Mouse (Mus musculus): ENCODE data around the gene Prps2. TPM values are rescaled to one million over a fixed set of nuclear protein-coding genes. Genes with fewer than 3 reads are reported as not detected.
A peak's percentile ranks its signal among the peaks of the same experiment; 100 is the strongest.
"Not testable (repeated sequence)": the region's sequence is repeated elsewhere in the genome, so short reads cannot be mapped to it uniquely, and the experiment has no call there.

The Prps2 gene
- total and polyA plus RNA-seq, 3 experiments = 43.9 to 74.3 (median 73.1) TPM

DNA sequence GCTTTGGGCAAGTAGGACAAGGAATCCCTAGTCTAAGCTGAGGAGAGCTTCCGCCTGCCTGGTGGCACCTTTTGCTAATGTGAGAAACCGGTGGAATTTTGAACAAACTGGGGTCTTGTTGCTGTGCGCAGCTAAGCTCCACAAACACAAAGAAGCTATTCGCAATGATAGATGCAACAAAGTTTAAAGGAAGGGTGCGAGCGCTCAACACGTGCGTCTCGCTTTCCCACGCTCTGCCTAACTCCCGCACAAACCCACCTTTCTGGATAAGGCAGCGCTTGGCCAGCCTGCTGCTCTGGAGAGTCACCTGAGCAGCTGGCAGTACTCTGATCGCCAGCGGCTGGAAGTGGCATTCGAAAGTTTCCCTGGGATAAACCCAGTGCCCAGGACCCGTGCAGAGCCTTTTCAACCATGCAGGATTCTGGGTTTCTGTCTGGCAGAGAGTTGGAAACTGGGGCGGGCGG lies 934 bp downstream of the Prps2 start:
- Histone ChIP-seq H3K36me3 (replicated peaks in 1 of 2; ENCODE audit: control insufficient read depth in 1 of 2, insufficient read depth in 1 of 2, low read length in 1 of 2) (peaks cover 0 to 5% of the 10 kb centered on the region in 2 experiments), H3K4me2 (ENCODE audit: insufficient read depth, low read depth, poor library complexity, severe bottlenecking) (peak overlapping the region; percentile 37), H3K9ac (ENCODE audit: insufficient read depth, low read depth) (peak overlapping the region; percentile 49), H3K27ac (ENCODE audit: insufficient read depth, low read depth) (no peak overlapping the region), H3K4me3 (replicated peaks in 1 of 3; ENCODE audit: low read depth in 2 of 3, low read length in 2 of 3, poor library complexity in 1 of 3) (peak overlapping the region; percentile 67 to 97 (median 68)), H3K79me2 (replicated peaks; ENCODE audit: control insufficient read depth, extremely low read depth, insufficient read depth, poor library complexity, severe bottlenecking) (peaks cover 13% of the 10 kb centered on the region), H3K4me1 (ENCODE audit: control insufficient read depth in 1 of 2, insufficient read depth in 2 of 2) (peaks cover 0 to 24% of the 10 kb centered on the region in 2 experiments; a peak in 2 of 4 replicates), H3K9me3 (replicated peaks; ENCODE audit: low read length) (no peaks in the 10 kb centered on the region), H3K27me3 (replicated peaks) (no peaks in the 10 kb centered on the region)
- in situ Hi-C loops (cut with MboI; ENCODE audit: low pct_ligation_motif_present, low pct_unique_long_range_greater_than_20kb, low sequenced_read_pairs) (no loop called here), dilution Hi-C loops (cut with MboI; ENCODE audit: extremely low pct_ligation_motif_present, extremely low pct_unique_long_range_greater_than_20kb, low sequenced_read_pairs) (no loop called here)
- no peak for DNase-seq (ENCODE audit: extremely low read depth)
- TF ChIP-seq PAX5 (IDR thresholded peaks at IDR 0.05; ENCODE audit: low read length) (no peak), MYC (IDR thresholded peaks at IDR 0.05; ENCODE audit: low read depth, low read length) (peak; percentile 57; the same call in 1 of the 2 replicates), POLR2A (IDR thresholded peaks at IDR 0.05; ENCODE audit: low read depth, low read length) (no peak), HCFC1 (IDR thresholded peaks at IDR 0.05; ENCODE audit: low read depth, low read length) (no peak), RCOR1 (conservative IDR thresholded peaks at IDR 0.05; ENCODE audit: low read depth, low read length) (no peak), MAFK (IDR thresholded peaks at IDR 0.05; ENCODE audit: insufficient replicate concordance, low read length) (no peak), ZKSCAN1 (IDR thresholded peaks at IDR 0.05; ENCODE audit: borderline replicate concordance, low read depth, low read length) (no peak), MAX (IDR thresholded peaks at IDR 0.05; ENCODE audit: low read length) (peak; percentile 60), MXI1 (IDR thresholded peaks at IDR 0.05; ENCODE audit: low read depth, low read length) (peak; percentile 35; the same call in 1 of the 2 replicates), USF1 (IDR thresholded peaks at IDR 0.05; ENCODE audit: low read depth, low read length) (no peak), UBTF (IDR thresholded peaks at IDR 0.05; ENCODE audit: low read depth, low read length) (no peak), BHLHE40 (IDR thresholded peaks at IDR 0.05; ENCODE audit: low read depth, low read length) (peak; percentile 34; the same call in 1 of the 2 replicates), TCF12 (IDR thresholded peaks at IDR 0.05; ENCODE audit: low read depth, low read length) (no peak), EP300 (IDR thresholded peaks at IDR 0.05; ENCODE audit: low read length) (no peak)

DNA sequence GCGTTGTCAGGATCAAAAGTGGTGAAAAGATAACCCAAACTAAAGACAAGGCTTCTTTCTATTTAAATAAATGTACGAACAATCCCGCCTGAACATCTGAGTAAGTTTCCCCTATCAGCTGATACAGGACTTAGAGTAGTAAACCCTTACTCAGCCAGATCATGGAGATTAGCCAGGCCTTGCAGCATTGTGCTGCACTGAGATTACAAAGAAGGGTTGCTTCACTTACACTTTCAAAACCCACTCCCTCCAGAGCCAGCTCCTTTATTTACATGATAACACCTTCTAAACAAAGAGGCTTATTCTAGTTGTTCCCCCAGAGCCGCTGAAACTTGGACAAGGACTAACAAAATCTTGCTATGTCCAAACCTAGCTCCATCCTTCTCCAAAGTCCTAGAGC lies 2.5 kb downstream of the Prps2 start:
- Histone ChIP-seq H3K79me2 (replicated peaks; ENCODE audit: control insufficient read depth, extremely low read depth, insufficient read depth, poor library complexity, severe bottlenecking) (peaks cover 19% of the 10 kb centered on the region), H3K4me1 (ENCODE audit: control insufficient read depth in 1 of 2, insufficient read depth in 2 of 2) (peaks cover 0 to 24% of the 10 kb centered on the region in 2 experiments; a peak in 2 of 4 replicates), H3K27me3 (replicated peaks) (no peaks in the 10 kb centered on the region), H3K9me3 (replicated peaks; ENCODE audit: low read length) (no peaks in the 10 kb centered on the region), H3K4me3 (replicated peaks in 1 of 3; ENCODE audit: low read depth in 2 of 3, low read length in 2 of 3, poor library complexity in 1 of 3) (no peak overlapping the region), H3K9ac (ENCODE audit: insufficient read depth, low read depth) (no peak overlapping the region), H3K27ac (ENCODE audit: insufficient read depth, low read depth) (no peak overlapping the region), H3K4me2 (ENCODE audit: insufficient read depth, low read depth, poor library complexity, severe bottlenecking) (peak overlapping the region; percentile 13; the same call in 1 of the 2 replicates), H3K36me3 (replicated peaks in 1 of 2; ENCODE audit: control insufficient read depth in 1 of 2, insufficient read depth in 1 of 2, low read length in 1 of 2) (peaks cover 0 to 15% of the 10 kb centered on the region in 2 experiments)
- dilution Hi-C loops (cut with MboI; ENCODE audit: extremely low pct_ligation_motif_present, extremely low pct_unique_long_range_greater_than_20kb, low sequenced_read_pairs) (no loop called here), in situ Hi-C loops (cut with MboI; ENCODE audit: low pct_ligation_motif_present, low pct_unique_long_range_greater_than_20kb, low sequenced_read_pairs) (no loop called here)
- DNase-seq (ENCODE audit: extremely low read depth) = no peak
- TF ChIP-seq EP300 (IDR thresholded peaks at IDR 0.05; ENCODE audit: low read length) (no peak), ETS1 (conservative IDR thresholded peaks at IDR 0.05; ENCODE audit: low read depth, low read length) (no peak), MYC (IDR thresholded peaks at IDR 0.05; ENCODE audit: low read depth, low read length) (no peak), BHLHE40 (IDR thresholded peaks at IDR 0.05; ENCODE audit: low read depth, low read length) (no peak), NELFE (IDR thresholded peaks at IDR 0.05; ENCODE audit: low read depth, low read length) (no peak), MAZ (IDR thresholded peaks at IDR 0.05; ENCODE audit: low read depth, low read length) (no peak), ZC3H11A (IDR thresholded peaks at IDR 0.05; ENCODE audit: low read depth, low read length) (no peak), USF2 (conservative IDR thresholded peaks at IDR 0.05; ENCODE audit: low read depth, low read length) (no peak), E2F4 (IDR thresholded peaks at IDR 0.05; ENCODE audit: insufficient replicate concordance, low read depth, low read length) (no peak), HCFC1 (IDR thresholded peaks at IDR 0.05; ENCODE audit: low read depth, low read length) (no peak), SMC3 (IDR thresholded peaks at IDR 0.05; ENCODE audit: low read depth, low read length) (no peak), MXI1 (IDR thresholded peaks at IDR 0.05; ENCODE audit: low read depth, low read length) (no peak), CHD2 (IDR thresholded peaks at IDR 0.05; ENCODE audit: low read length) (no peak), RCOR1 (conservative IDR thresholded peaks at IDR 0.05; ENCODE audit: low read depth, low read length) (no peak), POLR2AphosphoS2 (IDR thresholded peaks at IDR 0.05; ENCODE audit: low read depth, low read length) (no peak), ZKSCAN1 (IDR thresholded peaks at IDR 0.05; ENCODE audit: borderline replicate concordance, low read depth, low read length) (no peak), KAT2A (IDR thresholded peaks at IDR 0.05; ENCODE audit: insufficient replicate concordance, low read length) (no peak), GABPA (IDR thresholded peaks at IDR 0.05; ENCODE audit: insufficient replicate concordance, low read depth, low read length) (no peak)

DNA sequence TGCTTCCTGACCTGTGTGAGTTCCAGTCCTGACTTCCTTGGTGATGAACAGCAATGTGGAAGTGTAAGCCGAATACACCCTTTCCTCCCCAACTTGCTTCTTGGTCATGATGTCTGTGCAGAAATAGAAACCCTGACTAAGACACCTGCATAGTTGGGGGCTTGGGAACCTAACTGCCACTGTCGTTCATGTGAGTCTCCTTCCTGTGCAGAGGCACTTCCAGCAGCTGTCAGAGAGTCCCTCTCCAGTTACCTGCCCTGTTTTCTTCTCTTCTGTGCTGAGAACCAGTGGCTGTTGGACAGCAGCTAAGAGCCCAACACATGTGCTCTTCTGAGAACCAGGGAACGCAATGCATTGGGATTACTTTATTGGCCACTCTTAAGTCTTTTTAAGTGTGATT lies 21.3 kb downstream of the Prps2 start:
- in situ Hi-C loops (cut with MboI; ENCODE audit: low pct_ligation_motif_present, low pct_unique_long_range_greater_than_20kb, low sequenced_read_pairs); H3K9ac ChIP-seq (ENCODE audit: insufficient read depth, low read depth); H3K27ac ChIP-seq (ENCODE audit: insufficient read depth, low read depth); DNase-seq (ENCODE audit: extremely low read depth); H3K4me2 ChIP-seq (ENCODE audit: insufficient read depth, low read depth, poor library complexity, severe bottlenecking); H3K79me2 ChIP-seq (replicated peaks; ENCODE audit: control insufficient read depth, extremely low read depth, insufficient read depth, poor library complexity, severe bottlenecking); dilution Hi-C loops (cut with MboI; ENCODE audit: extremely low pct_ligation_motif_present, extremely low pct_unique_long_range_greater_than_20kb, low sequenced_read_pairs); H3K9me3 ChIP-seq (replicated peaks; ENCODE audit: low read length); H3K27me3 ChIP-seq (replicated peaks); H3K4me3 ChIP-seq (replicated peaks in 1 of 3; ENCODE audit: low read depth in 2 of 3, low read length in 2 of 3, poor library complexity in 1 of 3): not testable (repeated sequence)
- Histone ChIP-seq H3K4me1 (ENCODE audit: control insufficient read depth in 1 of 2, insufficient read depth in 2 of 2) (peaks cover 0 to 33% of the 10 kb centered on the region in 2 experiments; a peak in 2 of 4 replicates), H3K36me3 (replicated peaks in 1 of 2; ENCODE audit: control insufficient read depth in 1 of 2, insufficient read depth in 1 of 2, low read length in 1 of 2) (peaks cover 23 to 46% of the 10 kb centered on the region in 2 experiments)

Measured in CH12.LX (cell line).